Mouse (Mus musculus): ENCODE data around the gene Mpzl3.

Gene Mpzl3

GRCm38 (mm10) chr9:45105596-45106374, 50.8 kb downstream of the Mpzl3 start:
- DNase-seq = no peak

- DNase-seq = peak; percentile 20
Measured at GRCm38 (mm10) chr9:45115706-45116105, 60.7 kb downstream of the Mpzl3 start.

GRCm38 (mm10) chr9:45116819-45117218, 61.8 kb downstream of the Mpzl3 start:
- no peak for DNase-seq

GRCm38 (mm10) chr9:45117741-45118431, 62.9 kb downstream of the Mpzl3 start, which contains the start of gene Scn2b:
Scn2b (plus strand) TSS chr9:45117782.
- peak; percentile 34 for DNase-seq

GRCm38 (mm10) chr9:45118552-45118951, 63.6 kb downstream of the Mpzl3 start:
- no peak for DNase-seq

- DNase-seq = no peak
Measured at GRCm38 (mm10) chr9:45119316-45119953, 64.4 kb downstream of the Mpzl3 start.

- DNase-seq = no peak
Measured at GRCm38 (mm10) chr9:45119954-45120530, 65.1 kb downstream of the Mpzl3 start.

- DNase-seq = no peak
Measured at GRCm38 (mm10) chr9:45120567-45120966, 65.6 kb downstream of the Mpzl3 start.

GRCm38 (mm10) chr9:45121001-45121400, 66.0 kb downstream of the Mpzl3 start:
- no peak for DNase-seq

- DNase-seq = peak; percentile 78
Measured at GRCm38 (mm10) chr9:45121769-45122168, 66.8 kb downstream of the Mpzl3 start.

- peak; percentile 52 for DNase-seq
Measured at GRCm38 (mm10) chr9:45122209-45122761, 67.3 kb downstream of the Mpzl3 start.

GRCm38 (mm10) chr9:45125211-45125610, 70.2 kb downstream of the Mpzl3 start:
- DNase-seq = no peak

GRCm38 (mm10) chr9:45126941-45127340, 72.0 kb downstream of the Mpzl3 start:
- no peak for DNase-seq

Data from lung, postnatal 10 days (tissue).